Mouse (Mus musculus) embryo, embryonic 11.5 days (tissue): ENCODE measurements around the gene Bglap2.

Experiments used
- DNase-seq: peaks from one replicate; pipeline ENCODE4 v3.0.0-alpha.2; 2012; ENCODE audit warnings: low read depth, low spot score

Bglap2 gene

GRCm38 (mm10) chr3:88350732-88351131 lies 27.8 kb downstream of the Bglap2 start:
- no peak for DNase-seq

GRCm38 (mm10) chr3:88339006-88339405 lies 39.5 kb downstream of the Bglap2 start:
- no peak for DNase-seq

- no peak for DNase-seq
Observed at GRCm38 (mm10) chr3:88338316-88338715, 40.2 kb downstream of the Bglap2 start.

DNA sequence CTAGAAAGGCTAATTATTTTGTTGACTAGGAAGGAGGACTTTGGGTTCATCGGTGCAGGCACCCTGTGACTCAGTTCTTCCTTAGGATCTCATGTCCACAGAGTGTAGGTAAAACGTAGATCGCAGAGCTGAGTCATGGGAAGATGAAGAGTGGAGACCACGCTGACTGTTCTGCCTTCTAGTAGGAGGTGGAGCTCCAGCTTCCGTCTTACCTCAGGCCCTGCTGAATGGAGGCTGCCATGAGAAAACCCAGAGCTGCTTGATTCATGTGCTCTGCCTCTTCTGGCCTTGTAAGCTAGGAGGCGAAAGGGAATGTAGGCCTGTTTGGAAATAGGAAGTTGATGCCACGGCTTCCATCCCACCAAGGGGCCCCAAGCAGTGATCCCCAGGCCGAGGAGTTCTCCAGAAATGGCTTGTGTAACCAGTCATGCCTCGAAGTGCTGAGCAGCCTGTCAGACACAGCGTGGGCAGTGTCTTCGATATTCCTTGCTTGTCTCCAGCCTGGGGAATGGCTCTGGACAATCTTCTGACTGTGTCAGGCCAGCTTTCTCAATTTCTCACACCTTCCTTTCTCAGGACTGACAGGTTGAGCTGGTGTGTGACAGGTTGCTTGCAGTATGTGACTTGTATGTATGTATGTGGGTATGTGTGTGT lies 41.0 kb downstream of the Bglap2 start:
- no peak for DNase-seq

GRCm38 (mm10) chr3:88336058-88337013 lies 42.2 kb downstream of the Bglap2 start, which contains the start of the genes Tmem79 and Smg5:
Tmem79 (minus strand) TSS chr3:88336148.
Smg5 (plus strand) TSS chr3:88336260.
- DNase-seq, result peak; percentile 91

- DNase-seq, result no peak
Observed at GRCm38 (mm10) chr3:88335436-88336053, 43.0 kb downstream of the Bglap2 start.

- no peak for DNase-seq
Observed at GRCm38 (mm10) chr3:88334902-88335435, 43.5 kb downstream of the Bglap2 start.

- no peak for DNase-seq
Observed at GRCm38 (mm10) chr3:88334029-88334658, 44.4 kb downstream of the Bglap2 start.

DNA sequence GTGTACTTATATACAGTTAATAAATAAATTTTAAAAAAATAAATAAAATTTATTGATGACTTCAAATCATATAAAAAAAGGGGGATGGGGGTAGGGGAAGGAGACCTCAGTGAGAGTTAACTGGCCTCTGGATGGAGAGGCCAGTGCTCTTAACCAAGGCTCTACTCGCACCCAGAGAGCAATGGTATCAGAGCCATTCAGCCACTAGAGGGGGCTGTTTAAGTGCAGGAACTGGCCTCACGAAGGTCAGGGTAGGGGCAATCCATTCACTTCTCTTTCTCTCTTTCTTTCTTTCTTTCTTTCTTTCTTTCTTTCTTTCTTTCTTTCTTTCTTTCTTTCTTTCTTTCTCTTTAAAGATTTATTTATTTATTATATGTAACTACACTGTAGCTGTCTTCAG lies 47.2 kb downstream of the Bglap2 start:
- peak; percentile 14 for DNase-seq

GRCm38 (mm10) chr3:88328956-88329355 lies 49.5 kb downstream of the Bglap2 start:
- DNase-seq, result no peak
